Mouse (Mus musculus): ENCODE measurements around the gene Nudc. TPM values are rescaled to one million over a fixed set of nuclear protein-coding genes. Genes with fewer than 3 reads are reported as not detected.
"Not testable (repeated sequence)": the region's sequence is repeated elsewhere in the genome, so short reads cannot be mapped to it uniquely, and the experiment has no call there.

The Nudc gene
- total RNA-seq, 2 experiments from 2014 or later, result 117 to 129 TPM

DNA sequence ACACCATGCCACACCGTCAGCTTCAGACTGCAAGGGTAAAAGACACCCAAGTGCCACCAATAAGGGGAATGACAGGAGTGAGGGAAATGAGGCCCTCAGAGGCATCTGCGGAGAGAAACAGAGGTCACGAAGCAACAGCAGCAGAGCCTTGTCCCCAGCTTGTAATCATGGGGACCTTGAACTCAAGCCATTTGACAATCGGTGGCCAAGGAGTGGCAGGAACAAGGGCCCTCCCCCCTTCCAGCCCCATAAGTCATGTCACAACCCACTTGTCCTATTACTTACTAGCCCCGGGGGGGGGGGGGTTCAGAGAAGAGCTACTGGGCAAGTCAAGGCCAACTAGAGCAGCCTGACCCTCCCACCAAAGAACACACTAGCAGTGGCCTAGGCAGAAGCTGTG, 9.1 kb downstream of the Nudc start:
- DNase-seq (ENCODE audit: low spot score in 2 of 2), result no peak

DNA sequence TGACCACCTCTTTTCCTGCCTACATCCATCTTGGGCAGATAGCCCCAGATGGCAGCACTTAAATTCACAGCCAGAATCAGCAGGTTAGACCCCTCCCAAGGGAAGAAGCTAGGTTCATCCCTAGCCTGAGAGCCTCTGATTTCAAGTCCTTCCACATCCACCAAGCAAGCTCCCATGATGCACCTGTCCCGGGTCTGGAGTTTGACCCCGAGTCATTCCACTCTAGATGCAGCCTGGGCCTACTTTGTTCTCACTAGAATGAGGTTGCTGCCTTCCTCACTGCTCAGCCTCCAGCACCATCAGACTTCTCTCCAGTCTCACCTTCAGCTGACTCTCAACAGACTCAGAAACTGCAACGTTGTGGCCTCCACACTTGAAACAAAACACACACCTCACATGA, 9.7 kb downstream of the Nudc start:
- no peak for DNase-seq (ENCODE audit: low spot score in 2 of 2)

DNA sequence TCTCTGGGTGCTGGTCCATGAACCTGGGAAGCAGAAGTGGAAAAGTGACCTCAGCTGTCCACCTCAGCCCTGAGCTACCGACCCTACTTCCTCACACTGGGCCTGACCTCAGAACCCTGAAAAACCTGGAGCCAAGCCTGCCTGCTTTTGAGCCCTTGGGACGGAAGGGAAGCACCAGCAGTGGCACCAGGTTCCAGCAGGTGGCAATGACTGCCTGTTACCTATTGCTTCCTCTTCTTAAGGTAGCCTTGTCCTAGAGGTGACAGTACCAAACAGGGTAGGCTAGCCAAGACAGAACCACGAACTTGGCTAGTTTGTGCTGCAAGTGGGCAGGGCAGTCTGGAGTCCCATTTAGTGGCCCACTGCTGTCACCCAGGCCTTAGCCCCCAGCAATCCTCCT, 13.0 kb downstream of the Nudc start:
- no peak for DNase-seq (ENCODE audit: low spot score in 2 of 2)

DNA sequence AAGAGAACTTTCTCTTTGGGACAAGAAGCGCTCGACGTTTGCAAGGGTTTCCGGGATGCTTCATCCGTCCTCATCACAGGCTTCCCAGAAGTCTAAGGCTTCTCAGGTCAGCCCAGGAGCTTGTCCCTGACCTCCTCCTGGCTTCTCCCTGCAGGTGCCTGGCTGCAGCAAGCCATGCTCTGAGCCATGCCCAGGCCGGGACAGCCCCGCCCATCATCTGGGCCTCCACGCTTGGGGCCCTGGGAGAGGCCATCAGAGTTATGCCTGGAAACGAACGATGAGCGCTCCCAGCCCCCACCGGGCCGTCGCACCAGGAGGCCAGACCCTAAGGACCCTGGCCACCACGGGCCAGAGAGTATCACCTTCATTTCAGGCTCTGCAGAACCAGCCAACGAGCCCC, 18.0 kb downstream of the Nudc start:
- DNase-seq (ENCODE audit: low spot score in 2 of 2), result no peak

DNA sequence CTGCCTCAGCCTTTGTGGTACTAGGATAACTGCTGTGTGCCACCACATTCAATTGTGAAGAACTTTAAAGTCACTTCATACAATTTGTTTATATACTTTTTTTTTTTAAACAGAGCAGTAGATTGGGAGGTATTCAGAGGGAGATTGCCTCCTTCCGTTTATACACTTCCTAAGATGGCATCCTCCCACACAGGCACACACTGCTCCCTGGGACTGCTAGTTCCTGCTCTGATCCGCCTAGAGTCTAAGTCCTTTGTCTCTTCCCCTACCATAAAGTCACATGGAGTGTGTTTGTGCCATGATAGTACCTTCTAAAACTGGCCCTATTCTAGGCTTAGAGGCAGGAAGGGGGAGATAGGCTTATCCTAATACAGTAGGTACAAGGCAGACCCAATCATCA, 24.3 kb downstream of the Nudc start:
- DNase-seq (ENCODE audit: low spot score in 2 of 2), result no peak

DNA sequence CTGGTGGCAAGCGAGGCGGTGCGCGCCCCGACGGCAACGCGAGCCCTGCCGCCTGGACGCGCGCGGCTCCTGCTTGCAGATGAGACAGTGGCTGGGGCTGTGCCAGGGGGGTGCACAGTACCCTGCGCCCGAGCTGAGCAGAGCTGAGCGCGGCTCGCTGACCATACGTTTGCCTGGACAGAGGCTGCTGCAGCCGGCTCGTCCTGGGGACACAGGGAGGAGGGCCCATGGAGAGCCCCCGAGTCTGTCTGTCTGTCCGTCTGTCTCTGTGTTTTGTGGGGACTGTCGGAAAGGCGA, 26.5 kb downstream of the Nudc start:
- no peak for DNase-seq (ENCODE audit: low spot score in 2 of 2)

DNA sequence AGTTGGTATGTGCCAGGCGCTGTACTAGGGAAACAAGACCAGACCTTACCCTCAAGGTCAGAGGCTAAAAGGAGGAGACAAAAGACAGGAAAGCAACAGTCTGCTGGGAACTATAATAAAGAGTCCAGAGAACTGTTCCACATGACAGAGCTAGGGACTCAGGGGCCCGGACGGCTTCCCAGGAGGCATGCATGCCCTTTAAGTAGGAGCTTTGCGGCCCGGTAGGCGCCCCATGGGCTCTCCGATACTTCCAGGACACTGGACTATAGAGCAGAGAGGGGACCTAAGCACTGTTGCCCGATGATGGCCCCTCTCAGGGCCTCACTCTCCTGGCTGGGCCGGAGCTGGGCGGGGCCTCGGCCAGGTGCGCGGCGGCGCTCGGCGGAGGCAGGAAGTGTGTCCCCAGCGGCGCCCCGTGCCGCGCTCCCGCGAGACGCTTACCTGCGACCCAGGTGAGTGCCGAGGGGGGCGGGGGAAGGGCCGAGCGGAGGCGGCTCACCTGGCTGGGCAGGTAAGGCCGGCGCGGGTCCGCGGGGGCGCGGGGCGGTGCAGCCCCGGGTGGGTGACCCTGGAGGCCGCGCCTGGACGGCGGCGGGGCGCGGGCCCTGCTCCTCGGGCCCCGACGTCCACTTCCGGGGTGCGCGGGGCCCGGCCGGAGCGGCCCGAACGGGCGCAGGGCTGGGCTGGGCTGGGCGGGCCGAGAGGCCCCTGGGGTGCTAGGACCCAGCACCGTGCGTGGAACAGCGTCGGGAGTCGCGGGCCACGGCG, 27.0 kb downstream of the Nudc start, which contains the start of gene Kdf1:
TSS of gene Kdf1 (plus strand) at position 363 of the 768 bp plus-strand sequence.
- DNase-seq (ENCODE audit: low spot score in 2 of 2), result no peak

DNA sequence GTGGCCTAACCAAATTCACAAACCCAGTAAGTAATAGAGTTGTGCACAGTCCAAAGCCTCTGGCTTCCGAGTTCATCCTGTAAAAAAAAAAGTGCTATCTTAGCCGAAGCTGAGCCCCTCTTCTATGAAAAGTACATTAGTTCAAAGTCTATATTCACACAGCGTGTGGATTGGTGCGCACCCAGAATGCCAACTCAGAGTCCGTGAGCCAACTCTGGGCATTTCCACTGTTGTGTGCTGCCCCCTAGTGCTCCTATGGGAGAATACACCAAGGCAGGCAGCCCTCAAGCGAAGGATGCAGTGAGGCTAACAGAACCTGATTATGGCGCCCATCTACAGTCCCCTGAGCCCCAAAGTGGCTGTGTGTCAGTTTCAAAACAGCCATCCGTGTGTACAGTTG, 32.8 kb downstream of the Nudc start:
- DNase-seq (ENCODE audit: low spot score in 2 of 2), result peak; percentile 86 to 89

DNA sequence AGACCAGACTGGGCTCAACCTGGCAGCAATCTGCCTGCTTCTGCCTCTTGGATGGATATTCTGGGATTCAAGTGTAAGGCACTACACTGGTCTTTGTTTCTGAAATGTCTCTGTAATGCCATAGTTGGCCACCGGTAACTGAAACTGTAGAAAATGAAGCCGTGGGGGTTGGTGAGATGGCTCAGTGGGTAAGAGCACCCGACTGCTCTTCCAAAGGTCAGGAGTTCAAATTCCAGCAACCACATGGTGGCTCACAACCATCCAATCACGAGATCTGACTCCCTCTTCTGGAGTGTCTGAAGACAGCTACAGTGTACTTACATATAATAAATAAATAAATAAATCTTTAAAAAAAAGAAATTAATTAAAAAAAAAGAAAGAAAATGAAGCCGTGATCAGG, 33.3 kb downstream of the Nudc start:
- DNase-seq (ENCODE audit: low spot score in 2 of 2), result not testable (repeated sequence)

DNA sequence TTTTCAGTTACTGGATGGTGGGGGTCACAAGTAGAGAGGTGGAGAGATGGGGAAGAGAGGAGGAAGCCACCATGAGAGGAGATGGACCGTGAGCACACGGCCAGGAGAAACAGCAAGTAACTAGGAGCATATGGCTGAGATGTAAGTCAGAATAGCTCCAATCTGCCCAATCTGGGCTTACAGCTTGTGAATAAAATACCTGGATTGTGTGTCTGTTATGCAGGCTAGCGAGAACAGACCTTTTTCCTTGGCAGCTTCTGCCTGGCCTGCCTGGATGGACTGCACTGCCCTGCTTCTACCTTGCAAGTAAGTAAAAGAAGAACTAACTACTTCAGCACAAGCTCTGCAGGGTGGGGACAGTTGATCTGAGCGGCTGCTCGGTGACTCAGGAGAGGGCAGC, 34.7 kb downstream of the Nudc start:
- DNase-seq (ENCODE audit: low spot score in 2 of 2), result no peak

DNA sequence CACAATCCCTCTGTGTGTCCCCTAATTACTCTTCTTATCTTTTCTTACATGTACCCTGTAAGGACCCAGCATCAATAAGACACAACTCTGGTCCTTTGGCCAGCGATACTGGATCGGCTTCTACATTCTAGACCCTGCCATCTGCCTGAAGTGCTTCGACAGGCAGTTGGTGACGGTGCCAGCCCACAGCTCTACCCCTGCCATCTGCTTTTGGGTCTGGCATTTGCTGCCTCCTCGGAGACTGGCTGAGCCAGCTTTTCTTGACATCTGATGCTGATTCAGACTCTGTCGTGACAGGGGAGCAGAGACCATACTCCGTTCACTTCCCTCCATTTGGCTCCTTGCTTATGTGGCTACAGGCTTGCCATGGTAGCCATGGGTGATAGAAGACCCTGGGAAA, 36.8 kb downstream of the Nudc start:
- peak; percentile 49 to 60 for DNase-seq (ENCODE audit: low spot score in 2 of 2)

DNA sequence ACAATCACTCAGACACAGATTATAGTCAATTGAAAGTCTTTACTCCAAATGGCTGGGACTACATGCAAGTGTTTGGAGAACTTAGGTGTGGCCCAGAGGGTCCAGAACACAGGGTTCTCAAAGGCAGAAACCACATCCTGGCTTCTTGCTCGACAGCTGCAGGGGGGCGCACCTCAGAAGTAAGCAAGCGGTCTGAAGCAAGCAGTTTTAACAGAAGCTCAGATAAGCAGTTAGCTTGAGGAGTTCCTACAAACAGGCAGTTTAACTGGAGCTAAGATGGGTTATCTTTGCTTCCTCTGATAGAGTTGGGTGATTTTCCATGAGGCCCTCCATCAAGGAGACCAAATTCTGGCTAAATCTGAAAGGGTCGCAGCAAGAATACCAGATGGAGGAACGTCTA, 39.2 kb downstream of the Nudc start:
- no peak for DNase-seq (ENCODE audit: low spot score in 2 of 2)

DNA sequence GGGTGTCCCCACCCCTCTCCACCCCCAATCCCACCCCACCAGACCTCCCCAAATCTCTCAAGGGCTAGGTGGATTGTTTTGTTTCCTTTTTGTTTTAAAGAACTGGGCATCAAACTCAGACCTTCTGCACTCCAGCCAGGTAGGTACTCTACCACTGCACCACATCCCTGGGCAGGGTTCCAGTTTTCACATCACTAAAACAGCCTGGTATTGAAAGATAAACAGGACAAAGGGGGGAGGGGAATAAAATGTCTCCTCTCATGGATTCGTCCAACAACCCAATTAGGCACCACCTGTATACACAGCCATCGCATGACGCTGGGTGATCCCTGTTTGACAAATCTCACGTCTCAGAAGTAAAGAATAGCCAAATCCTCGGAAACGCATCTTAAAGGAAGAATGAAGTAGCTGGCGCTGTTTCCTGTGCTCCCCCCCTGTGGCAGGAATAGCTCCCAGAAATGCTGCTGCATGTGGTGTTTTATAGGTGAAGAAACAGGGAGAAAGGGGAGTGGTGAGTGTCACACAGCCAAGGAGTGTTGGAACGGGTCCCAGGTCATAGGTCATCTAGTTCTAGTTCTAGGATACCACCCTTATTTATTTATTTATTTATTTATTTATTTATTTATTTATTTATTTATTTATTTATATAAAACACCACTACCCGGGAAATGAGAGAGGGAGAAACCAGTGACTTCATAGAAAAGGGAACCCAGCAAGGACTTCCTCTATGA, 40.9 kb downstream of the Nudc start:
- no peak for DNase-seq (ENCODE audit: low spot score in 2 of 2)

DNA sequence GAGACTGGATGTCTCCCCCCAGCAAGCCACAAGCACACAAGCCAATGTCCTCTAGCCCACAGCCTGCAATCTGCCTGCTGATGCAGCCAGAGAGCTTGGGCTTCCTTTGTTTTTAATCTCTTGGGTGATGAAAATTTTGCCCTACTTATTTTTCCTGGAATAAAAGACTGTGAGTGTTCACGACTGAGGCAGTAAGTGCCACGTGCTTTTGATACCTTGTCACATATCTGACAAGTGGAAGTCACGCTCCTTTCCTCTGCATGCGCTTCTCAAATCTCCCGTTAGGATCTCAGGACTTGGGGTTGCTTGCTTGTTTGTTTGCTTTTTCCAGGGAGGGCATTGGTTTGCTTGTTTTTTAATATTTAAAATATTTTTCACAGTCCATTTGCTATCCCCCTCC, 41.5 kb downstream of the Nudc start:
- DNase-seq (ENCODE audit: low spot score in 2 of 2), result no peak

DNA sequence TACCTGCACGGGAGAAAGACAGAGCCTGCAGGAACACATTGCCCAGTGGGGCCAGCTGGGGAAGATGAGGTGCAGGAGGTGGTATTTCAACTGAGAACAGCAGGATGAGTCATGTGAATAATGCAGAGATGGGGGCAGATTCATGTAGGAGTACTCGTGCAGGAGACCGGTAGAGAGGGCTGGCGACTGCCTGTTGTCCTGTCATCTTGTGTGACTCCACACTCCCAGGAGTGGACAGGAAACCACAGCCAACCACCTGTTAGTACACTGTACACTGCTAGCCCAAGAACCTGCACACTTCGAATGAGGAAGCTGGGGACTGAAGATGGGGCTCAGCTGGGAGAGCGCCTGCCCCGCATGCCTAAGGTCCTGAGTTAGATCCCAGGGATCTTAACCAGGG, 44.3 kb downstream of the Nudc start:
- no peak for DNase-seq (ENCODE audit: low spot score in 2 of 2)

DNA sequence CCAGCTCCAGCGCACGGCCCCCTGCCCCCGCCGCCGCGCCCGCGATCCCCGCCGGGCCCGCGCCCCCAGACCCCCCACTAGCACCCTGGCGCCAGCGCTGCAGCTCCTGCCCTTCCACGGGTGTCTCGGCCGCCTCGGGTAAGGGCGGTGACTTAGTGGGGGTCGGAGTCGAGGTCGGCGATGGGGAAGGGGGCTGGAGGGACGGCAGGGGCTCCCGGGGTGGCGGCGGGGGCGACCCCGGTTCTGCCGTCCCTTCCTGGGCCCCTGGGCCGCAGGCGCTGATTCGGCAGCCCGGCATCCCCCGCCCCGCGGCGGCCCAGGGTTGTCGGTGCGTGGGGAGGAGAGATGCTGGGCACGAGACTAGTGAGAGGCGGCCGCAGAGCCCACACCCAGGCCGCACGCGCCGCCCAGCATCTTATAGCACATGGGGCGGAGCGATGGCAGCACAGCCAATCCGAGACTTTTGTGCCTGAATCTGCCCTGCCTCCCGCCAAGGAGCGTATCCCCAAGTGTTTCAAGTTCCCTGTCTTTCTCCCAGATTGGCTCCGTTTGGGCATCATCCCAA, 47.6 kb downstream of the Nudc start, which contains the start of gene Trnp1:
TSS of gene Trnp1 (minus strand) at position 391 of the 565 bp plus-strand sequence.
- DNase-seq (ENCODE audit: low spot score in 2 of 2), result peak; percentile 69 to 82

DNA sequence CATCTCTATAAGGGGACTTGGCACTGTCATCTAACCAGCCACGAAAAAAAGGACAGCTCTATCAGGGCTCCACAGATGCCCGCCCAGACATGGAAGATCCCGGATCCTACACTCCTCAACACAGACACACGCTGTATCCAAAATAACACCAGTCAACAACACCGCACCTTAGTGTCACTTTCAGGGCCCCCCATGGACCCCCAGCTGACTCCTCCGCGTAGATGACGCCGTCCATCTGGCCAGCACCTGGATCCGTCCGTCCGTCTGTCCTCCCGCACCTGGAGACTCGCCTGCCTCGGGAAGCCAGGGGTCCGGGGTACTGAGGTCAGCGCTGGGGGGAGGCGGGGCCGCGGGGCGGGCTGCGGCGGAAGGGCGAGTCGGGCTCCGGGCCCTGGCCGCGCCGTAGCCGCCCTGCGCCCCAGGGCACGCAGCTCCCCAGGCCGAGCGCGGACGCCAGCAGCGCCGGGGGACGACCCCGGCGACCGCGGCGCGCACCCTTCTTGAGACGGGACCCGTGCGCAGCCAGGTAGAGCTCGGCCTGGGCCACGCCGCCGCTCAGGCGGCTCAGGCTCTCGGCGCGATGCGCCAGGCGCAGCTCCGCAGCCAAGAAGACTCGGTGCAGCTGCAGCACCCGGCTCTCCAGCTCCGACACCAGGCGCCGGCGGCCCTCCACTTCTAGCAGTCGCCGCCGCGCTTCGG, 48.2 kb downstream of the Nudc start:
- DNase-seq (ENCODE audit: low spot score in 2 of 2), result peak; percentile 29 to 51

DNA sequence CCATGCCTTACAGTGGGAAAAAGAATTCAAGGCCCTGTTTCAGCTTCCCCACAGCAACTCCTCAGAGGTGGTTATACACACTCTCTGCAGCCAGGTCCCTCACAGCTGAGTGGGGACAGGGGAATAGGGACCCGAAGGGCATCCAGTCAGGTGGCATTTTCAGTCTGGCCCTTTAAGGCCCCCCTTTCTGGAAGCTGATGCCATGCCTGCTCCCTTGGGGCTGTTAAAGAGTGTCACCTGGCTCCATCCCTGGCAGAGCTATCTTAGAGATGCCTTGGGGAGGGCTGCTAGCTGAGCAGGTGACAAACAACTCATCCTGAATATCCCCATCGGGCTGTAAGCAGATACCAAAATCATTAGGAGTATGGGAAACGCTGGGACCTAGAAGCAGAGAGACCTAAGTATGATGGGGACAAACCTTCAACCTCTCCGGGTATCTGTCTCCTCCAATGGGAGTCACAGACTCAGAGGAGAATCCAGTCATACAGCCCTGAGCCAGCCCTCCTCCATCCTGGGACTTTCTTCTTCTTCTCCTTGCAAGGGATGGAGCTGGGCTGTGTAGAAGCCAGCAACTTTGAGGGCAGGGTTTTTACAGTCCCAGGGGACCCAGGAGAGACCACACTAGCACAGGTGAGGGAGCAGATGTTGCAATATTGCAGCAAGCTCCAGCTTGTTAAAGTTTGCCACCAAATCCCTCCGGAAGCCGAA, 48.9 kb downstream of the Nudc start:
- no peak for DNase-seq (ENCODE audit: low spot score in 2 of 2)

DNA sequence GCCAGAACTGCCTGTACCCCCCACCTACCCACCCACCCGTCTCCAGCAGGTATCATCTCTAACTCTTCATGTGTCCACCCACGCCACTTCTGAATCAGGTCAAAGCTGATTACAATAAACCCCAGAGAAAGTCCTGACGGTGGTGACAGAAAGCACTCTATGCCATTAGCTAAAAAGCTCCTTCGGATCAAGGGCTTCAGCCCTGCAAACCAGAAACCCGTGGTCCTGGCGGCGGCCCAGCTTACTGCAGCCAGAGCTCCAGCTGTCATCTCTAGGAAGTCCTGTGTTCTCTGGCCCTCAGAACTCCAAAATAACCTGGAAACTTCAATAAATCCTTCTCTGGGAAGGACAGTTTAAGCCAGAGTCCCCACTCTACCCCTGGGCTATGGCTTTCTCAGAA, 50.1 kb downstream of the Nudc start:
- no peak for DNase-seq (ENCODE audit: low spot score in 2 of 2)

DNA sequence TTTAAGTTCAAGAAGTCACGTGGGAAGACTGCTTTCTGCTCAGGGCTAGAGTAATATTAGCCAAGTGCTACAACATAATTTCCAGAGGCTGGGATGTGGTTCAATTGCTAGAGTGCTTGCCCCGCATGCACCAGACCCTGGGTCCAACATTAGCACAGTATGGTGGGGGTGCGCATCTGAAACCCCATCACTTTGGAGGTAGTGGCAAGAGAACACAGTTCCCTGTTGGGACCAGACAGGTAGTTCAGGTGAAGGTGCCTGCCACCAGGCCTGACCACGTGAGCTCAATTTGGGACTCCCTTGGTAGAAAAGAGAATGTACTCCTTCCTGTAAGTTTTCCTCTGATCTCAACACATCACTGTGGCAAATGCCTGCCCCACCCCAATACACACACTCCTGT, 50.9 kb downstream of the Nudc start:
- DNase-seq (ENCODE audit: low spot score in 2 of 2), result no peak

DNA sequence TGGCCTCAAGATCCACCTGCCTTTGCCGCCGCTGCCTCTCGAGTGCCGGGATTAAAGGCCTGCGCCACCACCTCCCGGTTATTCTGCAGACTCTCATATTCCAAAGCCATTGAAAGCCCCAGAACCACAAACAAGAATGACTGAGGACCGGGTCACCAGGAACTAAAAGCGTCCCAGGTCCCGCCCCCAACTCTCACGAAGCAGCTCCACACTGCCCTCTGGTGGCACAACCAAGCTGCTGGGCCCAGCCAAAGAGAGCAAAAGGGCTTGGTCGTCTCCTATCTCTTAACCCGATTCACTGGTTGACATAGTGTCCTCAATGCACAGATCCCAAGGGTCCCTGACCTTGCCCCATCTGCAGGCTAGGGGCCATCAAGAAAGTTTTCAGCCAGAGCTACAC, 51.4 kb downstream of the Nudc start:
- DNase-seq (ENCODE audit: low spot score in 2 of 2), result peak; percentile 92 to 93

Data from layer of hippocampus, postnatal 10 days (tissue).